Mouse (Mus musculus) frontal cortex, postnatal 10 days (tissue): ENCODE results near the gene Vmp1.
A peak's percentile ranks its signal among the peaks of the same experiment; 100 is the strongest.

ENCODE experiments used
- DNase-seq, 2 experiments: peaks; one replicate each; pipeline ENCODE4 v3.0.0; 2022; ENCODE audit warnings: low spot score in 2 of 2, mixed read lengths in 1 of 2

Vmp1 gene

DNA sequence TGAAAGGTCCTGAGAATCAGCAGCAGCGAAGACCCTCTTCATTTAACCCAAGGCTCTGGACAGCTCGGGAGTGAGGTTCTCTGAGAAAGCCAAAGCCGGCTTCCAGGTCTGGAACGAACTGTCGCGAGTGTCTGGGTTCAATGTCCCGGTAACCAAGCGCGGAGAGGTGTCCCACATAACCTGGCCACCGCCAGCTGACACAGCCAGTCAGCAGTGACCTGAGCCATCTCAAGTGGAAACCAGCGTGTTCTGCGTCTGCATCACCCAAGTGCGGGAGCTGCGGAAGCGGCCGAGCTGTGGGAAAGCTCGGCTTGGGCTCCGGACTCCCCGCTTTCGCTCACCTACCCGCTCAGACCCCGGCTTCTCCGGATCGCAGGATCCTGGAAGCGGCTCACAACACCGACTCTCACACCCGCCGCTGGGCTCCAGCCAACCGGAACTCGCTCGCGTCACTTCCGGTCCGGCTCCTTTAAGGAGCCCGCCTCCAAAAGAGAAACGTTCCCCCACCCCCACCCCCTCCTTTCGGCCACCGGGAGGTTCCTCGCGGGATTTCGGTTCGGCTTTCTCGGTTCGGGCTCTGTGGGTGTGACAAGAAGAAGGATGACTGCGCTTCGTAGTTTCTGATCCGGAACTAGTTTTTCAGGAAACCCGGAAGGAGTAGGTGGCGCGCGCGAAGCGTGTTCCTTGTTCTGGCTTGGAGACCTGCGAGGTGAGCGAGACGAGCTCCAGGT is at the start of gene Vmp1, which contains the start of gene Ptrh2:
Gene Vmp1 (minus strand): TSS at position 442 of the 731 bp plus-strand sequence.
Gene Ptrh2 (plus strand): TSS at position 591 of the 731 bp plus-strand sequence.
- DNase-seq, result peak; percentile 89 to 90

- no peak for DNase-seq
Observed at GRCm38 (mm10) chr11:86731443-86731842, 47.8 kb upstream of the Vmp1 start.

- DNase-seq, result no peak
Observed at GRCm38 (mm10) chr11:86725607-86726006, 42.0 kb upstream of the Vmp1 start.

DNA sequence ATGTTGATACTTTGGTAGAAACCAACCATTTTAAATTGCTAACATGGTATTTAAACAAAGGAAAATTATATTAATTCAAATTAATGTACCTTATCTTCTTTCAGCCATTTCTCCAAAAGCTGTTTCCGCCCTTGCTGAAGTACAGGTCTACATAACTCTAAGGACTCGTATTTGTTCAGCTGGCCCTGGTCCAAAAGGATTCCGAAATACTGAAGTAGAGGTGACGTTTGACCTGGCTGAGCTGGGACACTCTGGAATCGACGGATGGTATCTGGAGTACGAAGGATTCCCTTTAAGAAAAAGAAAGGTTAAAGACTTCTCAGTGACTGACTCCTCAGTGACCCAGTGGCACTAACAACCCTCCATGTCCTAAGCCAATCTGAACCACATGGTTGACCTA is 41.3 kb upstream of the Vmp1 start:
- no peak for DNase-seq

GRCm38 (mm10) chr11:86724004-86724403 is 40.4 kb upstream of the Vmp1 start:
- no peak for DNase-seq

DNA sequence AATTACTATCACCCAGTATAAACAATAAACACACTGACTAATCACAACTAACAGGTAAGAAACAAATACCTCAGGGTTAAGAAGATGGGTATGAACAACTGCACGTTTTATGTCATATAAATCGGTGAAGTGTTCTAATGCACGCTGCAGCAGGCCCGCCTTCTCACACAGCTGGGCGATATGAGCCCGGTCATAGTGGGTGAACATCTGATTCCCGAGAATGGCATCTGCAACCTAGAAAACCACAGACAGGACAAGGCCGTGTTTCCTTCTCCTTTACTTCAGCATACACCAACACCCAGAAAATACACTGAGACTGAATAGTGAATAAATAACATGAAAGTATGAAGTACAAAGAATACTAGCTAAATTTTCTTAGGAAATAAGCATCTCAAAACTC is 35.8 kb upstream of the Vmp1 start:
- DNase-seq, result no peak

DNA sequence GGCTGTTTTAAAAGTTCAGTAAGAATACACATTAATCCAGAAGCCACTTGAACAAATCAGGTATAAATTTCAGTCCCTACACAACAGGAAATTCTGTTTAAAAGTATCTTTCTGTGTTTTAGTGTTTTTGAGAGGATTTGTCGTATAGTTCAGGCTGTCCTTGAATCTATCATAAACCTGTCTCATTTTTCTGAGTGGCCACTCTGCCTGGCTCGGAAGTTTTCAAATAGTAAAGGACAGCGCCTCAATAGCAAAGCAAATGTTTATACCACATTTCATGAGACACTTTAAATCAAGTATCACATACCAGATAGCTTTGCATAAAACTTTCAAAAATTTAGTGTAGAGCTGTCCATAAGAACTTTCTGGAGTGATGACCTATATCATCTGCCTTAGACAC is 34.7 kb upstream of the Vmp1 start:
- no peak for DNase-seq

GRCm38 (mm10) chr11:86717306-86718065 is 33.9 kb upstream of the Vmp1 start:
- no peak for DNase-seq

- DNase-seq, result no peak
Observed at GRCm38 (mm10) chr11:86714606-86715005, 31.0 kb upstream of the Vmp1 start.

DNA sequence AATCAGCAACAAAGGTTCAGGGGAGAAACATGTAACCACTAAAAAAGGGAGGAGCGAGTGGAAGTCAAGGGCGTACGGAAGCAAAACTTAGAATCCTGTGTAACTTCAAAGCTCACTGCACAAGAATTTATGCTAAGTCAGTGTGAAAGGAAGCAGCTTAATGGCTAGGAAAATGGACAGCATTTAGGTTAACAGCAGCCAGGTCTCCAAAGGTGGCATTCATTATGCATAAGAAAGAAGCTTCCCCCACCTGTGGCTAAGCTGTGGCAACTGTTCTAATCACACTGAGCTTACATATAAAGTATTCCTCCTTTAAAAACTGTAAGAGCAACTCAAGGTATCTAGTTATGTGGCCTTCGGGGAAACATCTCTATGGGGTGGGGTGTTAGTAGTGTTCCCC is 17.5 kb upstream of the Vmp1 start:
- DNase-seq, result no peak

DNA sequence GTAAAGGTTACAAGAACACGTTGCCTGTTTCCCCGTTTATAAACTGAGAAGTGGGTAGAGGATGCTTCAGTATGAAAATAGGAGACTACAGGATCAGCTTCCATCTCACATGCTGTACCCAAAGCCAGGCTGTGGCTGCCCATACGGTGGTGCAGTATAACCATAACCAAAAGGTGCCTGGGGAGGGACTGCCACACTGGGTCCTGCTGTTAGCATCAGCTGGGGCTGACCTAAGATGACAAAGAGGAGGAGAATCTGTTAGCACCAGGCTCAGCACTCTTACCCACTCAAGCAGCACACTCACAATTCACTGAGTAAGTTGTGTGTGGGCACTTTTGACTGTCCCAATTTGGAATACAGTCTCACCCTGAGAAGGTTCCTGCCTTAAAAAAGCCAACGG is 11.8 kb upstream of the Vmp1 start:
- no peak for DNase-seq

DNA sequence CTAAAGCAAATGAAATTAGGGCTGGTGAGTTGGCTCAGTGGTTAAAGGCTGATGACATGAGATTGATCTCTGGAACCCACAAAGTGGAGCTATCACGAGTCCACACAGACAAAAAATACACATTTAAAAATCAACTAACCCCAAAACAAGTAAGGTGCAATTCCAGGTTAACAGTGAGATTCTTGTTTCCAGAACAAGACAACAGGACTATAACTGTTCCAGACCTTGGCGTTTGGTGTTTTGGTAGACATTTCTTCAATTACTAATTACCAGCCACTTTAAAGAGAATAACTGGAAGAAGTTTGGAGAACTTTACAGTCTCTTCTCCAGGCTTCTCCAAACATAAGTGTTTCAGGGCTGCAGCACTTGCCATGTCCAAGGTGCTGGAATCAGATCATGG is 8.9 kb upstream of the Vmp1 start:
- DNase-seq, result no peak

GRCm38 (mm10) chr11:86691956-86692355 is 8.3 kb upstream of the Vmp1 start:
- DNase-seq, result no peak

DNA sequence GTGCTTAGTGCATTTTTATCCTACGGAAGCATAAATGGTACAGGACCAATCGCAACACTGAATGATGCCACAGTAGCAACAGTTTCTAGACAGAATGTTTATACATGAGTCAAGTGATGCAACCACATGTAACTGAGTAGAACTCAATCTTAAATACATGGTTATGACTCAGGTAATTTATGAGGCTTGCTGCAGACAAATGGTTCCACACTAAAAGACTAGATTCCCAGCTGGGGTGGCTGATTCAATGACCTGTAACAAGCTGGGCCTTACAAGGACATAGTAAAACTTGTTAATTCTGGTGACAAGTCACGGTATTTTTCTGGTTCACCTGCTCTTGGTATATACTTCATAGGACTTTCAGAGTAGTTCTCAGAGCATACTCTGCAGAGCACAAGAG is 7.8 kb upstream of the Vmp1 start:
- DNase-seq, result no peak

DNA sequence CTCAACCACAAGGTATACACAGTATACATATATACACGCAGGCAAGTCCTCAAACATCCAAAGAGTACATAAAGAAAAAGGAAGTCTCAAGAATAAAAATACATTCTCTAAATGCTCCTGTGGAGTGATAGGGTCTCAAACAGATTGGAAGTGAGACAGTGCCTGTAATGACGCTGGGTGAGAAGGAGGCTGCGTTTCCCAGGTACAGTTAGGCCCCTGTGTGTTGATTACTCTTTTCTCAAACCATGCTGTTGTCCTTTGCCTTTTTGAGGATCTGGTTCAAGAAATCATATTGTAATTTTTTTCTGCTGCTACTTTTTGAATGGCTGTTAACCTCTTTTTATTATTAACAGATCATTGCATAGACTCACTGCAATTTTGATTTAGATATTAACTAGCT is 6.7 kb upstream of the Vmp1 start:
- no peak for DNase-seq

- DNase-seq, result no peak
Observed at GRCm38 (mm10) chr11:86685366-86685765, 1.7 kb upstream of the Vmp1 start.

- DNase-seq, result no peak
Observed at GRCm38 (mm10) chr11:86684126-86685012, 733 bp upstream of the Vmp1 start.

DNA sequence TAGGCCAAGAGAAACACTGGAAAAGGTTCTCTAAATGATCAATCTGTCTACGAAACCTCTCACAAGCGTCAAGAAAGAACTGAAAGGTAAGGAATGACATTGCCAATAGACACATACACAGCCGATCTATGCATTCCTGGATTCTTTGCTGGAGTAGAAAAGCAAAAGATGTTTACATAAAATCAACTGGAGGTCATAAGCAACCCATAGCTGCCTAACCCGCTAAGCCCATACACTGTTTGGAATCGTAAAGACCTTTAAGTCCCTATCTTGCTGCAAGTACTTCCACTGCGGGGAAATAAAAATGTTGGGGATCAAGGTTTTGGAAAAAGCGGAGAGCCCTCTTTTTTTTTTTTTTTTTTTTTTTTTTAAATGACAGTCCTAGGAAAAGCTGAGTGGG is 775 bp downstream of the Vmp1 start:
- DNase-seq, result no peak

DNA sequence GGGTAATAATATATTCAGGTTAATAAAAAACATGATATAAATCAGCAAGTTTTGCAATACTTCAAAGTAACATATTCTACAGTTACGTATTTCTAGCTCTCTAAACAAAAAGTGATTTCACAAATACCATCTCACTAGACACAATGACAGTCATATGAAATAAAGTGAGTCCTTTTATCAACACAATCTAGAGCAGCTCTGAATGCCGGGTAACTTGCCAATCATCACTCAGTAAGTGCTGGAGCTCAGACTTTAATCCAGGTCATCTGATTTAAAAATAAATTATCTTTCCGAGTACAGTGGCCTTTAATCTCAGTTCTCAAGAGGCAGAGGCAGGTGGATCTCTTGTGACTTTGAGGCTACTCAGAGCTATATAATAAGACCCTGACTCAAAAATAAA is 2.2 kb downstream of the Vmp1 start:
- DNase-seq, result no peak

- no peak for DNase-seq
Observed at GRCm38 (mm10) chr11:86680729-86681128, 2.9 kb downstream of the Vmp1 start.

GRCm38 (mm10) chr11:86678957-86679356 is 4.7 kb downstream of the Vmp1 start:
- no peak for DNase-seq

- DNase-seq, result no peak
Observed at GRCm38 (mm10) chr11:86675520-86675919, 8.1 kb downstream of the Vmp1 start.
